Mouse (Mus musculus) liver, embryonic 14.5 days (tissue): ENCODE results near the gene Olfr874. TPM values are rescaled to one million over a fixed set of nuclear protein-coding genes. Genes with fewer than 3 reads are reported as not detected.

Experiments used
- ATAC-seq: fragments of 200-750 bp; cut with Nextera tagmentation; 2 replicates; pipeline ENCODE4 v1.8.0; 2017; ENCODE audit warnings: moderate number of reproducible peaks, mild to moderate bottlenecking, moderate library complexity; ENCODE audit not compliant: insufficient read depth
- DNase-seq, 3 experiments: peaks; one replicate each; pipeline ENCODE4 v3.0.0-alpha.2; 2012 to 2013; ENCODE audit warnings: low read depth in 3 of 3, low spot score in 3 of 3
- H3K27ac ChIP-seq: fragments of 300-500 bp; sonication (generic); 2 replicates; pipeline ENCODE4 v1.5.1; 2014; ENCODE audit warnings: moderate library complexity, mild to moderate bottlenecking, control low read depth, inconsistent platforms
- H3K27me3 ChIP-seq: fragments of 300-500 bp; sonication (generic); 2 replicates; pipeline ENCODE4 v1.6.1; 2014; ENCODE audit warnings: mild to moderate bottlenecking, low read length, moderate library complexity; ENCODE audit not compliant: control insufficient read depth, insufficient read depth
- H3K36me3 ChIP-seq: fragments of 300-500 bp; sonication (generic); replicated peaks from 2 replicates; pipeline ENCODE4 v1.6.1; 2014; ENCODE audit warnings: low read depth; ENCODE audit not compliant: control insufficient read depth, insufficient read depth
- H3K4me1 ChIP-seq, 2 experiments: fragments of 200-500 bp in 1 of 2; fragments of 300-500 bp in 1 of 2; sonication (generic) in 1 of 2; replicated peaks; 2 replicates each; pipeline ENCODE4 v1.6.1; 2012 to 2014; ENCODE audit warnings: antibody characterized with exemption in 1 of 2, inconsistent platforms in 1 of 2, low read length in 1 of 2; ENCODE audit not compliant: control insufficient read depth in 2 of 2, insufficient read depth in 2 of 2
- H3K4me2 ChIP-seq: fragments of 300-500 bp; sonication (generic); 2 replicates; pipeline ENCODE4 v1.6.1; 2014; ENCODE audit warnings: low read depth, mild to moderate bottlenecking, control low read depth, moderate library complexity
- H3K4me3 ChIP-seq, 2 experiments: fragments of 200-500 bp in 1 of 2; fragments of 300-500 bp in 1 of 2; sonication (generic) in 1 of 2; 2 replicates each; pipeline ENCODE4 v1.5.1; 2012 to 2014; ENCODE audit warnings: low read depth in 2 of 2, low read length in 2 of 2, mild to moderate bottlenecking in 2 of 2, control low read depth in 1 of 2, inconsistent platforms in 1 of 2, moderate library complexity in 1 of 2; ENCODE audit not compliant: insufficient read depth in 1 of 2
- H3K9ac ChIP-seq: fragments of 300-500 bp; sonication (generic); replicated peaks from 2 replicates; pipeline ENCODE4 v1.6.1; 2014; ENCODE audit warnings: mild to moderate bottlenecking, control low read depth, moderate library complexity
- H3K9me3 ChIP-seq: fragments of 300-500 bp; sonication (generic); 2 replicates; pipeline ENCODE4 v1.6.1; 2016; ENCODE audit warnings: low read length, mixed read lengths; ENCODE audit not compliant: control insufficient read depth
- CTCF ChIP-seq: IDR thresholded peaks from 2 replicates; pipeline ENCODE4 v1.5.1; 2016; ENCODE audit warnings: antibody characterized with exemption, low read depth, control low read depth
- EP300 ChIP-seq: IDR thresholded peaks from 2 replicates; pipeline ENCODE4 v1.6.1; 2016; ENCODE audit warnings: antibody characterized with exemption, low read depth
- WGBS: fragments of 180-500 bp; shearing (Covaris S2); extraction: QIAGEN DNeasy Blood & Tissue Kit; methylation state at CpG from one replicate; pipeline ENCODE4 v1.1.7; 2014; ENCODE audit not compliant: insufficient replicate concordance; 5-methylcytosine and 5-hydroxymethylcytosine counted together
- polyA plus RNA-seq, 2 experiments: library from polyadenylated mRNA; depleted of rRNA in 1 of 2; stranded (reverse) in 1 of 2; unstranded in 1 of 2; fragments of >200 nt; fragmentation: Nextera tagmentation in 1 of 2; extraction: Ambion mirVana in 1 of 2; gene quantifications; 2 replicates each; pipeline versions ENCODE4 v1.2.1 to v1.2.3; 2012 to 2014

Gene Olfr874
- polyA plus RNA-seq, 2 experiments = not detected

DNA sequence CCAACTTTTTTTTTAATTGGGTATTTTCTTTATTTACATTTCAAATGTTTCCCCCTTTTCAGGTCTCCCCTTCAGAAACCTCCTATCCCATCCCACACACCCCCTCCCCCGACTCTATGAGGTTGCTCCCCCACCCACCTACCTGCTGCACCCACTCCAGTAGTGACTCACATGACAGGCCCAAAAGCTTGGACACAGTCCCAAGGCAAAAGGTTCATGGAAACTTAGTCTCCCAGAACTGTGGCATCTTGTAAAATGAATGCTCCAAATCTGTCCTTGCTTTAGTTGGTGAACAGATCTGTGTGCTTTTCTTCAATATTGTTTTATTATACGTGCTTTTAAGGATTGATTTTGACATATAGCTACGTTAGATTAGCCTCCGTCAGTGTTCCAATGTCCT lies 7.1 kb downstream of the Olfr874 start:
- no peak for ATAC-seq
- no peaks in the 10 kb centered on the region for H3K27me3 ChIP-seq
- 45% methylated on average over 4 of the region's 4 CpGs for WGBS
- no peak overlapping the region for H3K4me3 ChIP-seq
- H3K4me2 ChIP-seq = no peak overlapping the region
- no peak for DNase-seq
- H3K9ac ChIP-seq = no peak overlapping the region
- H3K36me3 ChIP-seq = no peaks in the 10 kb centered on the region
- H3K27ac ChIP-seq = no peak overlapping the region
- no peaks in the 10 kb centered on the region for H3K4me1 ChIP-seq
- H3K9me3 ChIP-seq = no peaks in the 10 kb centered on the region
- TF ChIP-seq EP300 (no peak), CTCF (no peak)

DNA sequence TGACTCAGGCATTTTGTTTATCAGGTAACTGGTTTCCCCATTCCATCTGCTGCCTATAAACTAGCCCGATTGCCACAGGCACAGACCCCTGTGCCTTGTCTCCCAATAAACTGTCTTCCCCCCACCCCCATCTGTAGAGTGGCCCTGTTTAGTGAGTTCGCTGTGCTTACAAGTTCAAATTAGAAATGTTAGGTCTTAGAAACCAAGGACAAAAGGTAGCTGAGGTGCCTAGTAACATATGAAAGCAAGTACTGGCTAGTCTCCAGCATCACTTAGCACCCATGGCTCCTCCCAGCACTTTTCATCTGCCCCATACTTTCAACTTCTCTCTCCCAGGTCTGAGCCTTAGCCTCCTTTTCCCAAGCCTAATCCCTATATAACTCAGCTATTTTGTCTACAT lies 16.8 kb downstream of the Olfr874 start:
- TF ChIP-seq EP300 (no peak), CTCF (no peak)
- Histone ChIP-seq H3K9ac (no peak overlapping the region), H3K9me3 (no peaks in the 10 kb centered on the region), H3K4me2 (no peak overlapping the region), H3K4me3 (no peak overlapping the region), H3K27me3 (no peaks in the 10 kb centered on the region), H3K27ac (no peak overlapping the region), H3K36me3 (no peaks in the 10 kb centered on the region), H3K4me1 (no peaks in the 10 kb centered on the region)
- no peak for ATAC-seq
- DNase-seq = no peak
- 51% methylated on average over 2 of the region's 2 CpGs for WGBS

DNA sequence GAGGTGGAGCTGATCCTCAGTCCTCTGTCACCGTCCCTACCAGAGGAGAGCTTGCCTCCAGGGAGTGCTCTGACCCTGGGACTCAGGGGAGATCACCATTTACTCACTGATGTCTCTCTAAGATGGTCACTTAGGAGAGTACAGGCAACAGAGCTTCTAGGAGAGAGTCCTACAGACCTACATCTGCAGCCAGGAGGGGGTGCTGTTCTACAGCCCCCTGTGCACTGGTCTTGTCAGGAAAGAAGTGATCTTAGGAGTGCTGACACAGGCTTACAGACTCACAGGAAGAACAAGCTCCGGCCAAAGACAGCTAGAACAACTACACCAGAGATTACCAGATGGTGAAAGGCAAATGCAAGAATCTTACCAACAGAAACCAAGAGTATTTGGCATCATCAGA lies 17.6 kb downstream of the Olfr874 start:
- Histone ChIP-seq H3K4me2 (no peak overlapping the region), H3K4me1 (no peaks in the 10 kb centered on the region), H3K27me3 (no peaks in the 10 kb centered on the region), H3K27ac (no peak overlapping the region), H3K9ac (no peak overlapping the region), H3K36me3 (no peaks in the 10 kb centered on the region), H3K4me3 (no peak overlapping the region), H3K9me3 (no peaks in the 10 kb centered on the region)
- ATAC-seq (no peak), DNase-seq (no peak)
- TF ChIP-seq CTCF = peak; percentile 28; the same call in 1 of the 2 replicates
- TF ChIP-seq EP300 = no peak
- 35% methylated on average over 2 of the region's 2 CpGs for WGBS

DNA sequence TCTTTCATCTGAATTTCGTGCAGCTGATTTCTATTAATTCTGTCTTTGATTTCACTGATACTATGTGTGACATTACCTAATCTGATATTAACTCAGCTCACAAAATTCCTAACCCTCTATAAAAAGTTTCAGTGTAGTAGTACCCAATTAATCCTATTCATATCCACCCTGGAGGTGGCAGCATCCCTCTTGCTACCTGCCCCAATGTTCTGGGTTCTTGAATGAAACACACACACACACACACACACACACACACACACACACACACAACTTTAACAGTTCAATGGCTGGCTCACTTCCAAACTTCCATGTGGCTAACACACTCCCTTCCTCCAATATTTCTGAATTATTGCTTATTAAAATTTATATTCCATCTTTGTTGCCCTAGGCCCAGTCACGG lies 25.8 kb downstream of the Olfr874 start:
- Histone ChIP-seq H3K9me3 (no peaks in the 10 kb centered on the region), H3K4me3 (no peak overlapping the region), H3K9ac (no peak overlapping the region), H3K36me3 (no peaks in the 10 kb centered on the region), H3K4me1 (no peaks in the 10 kb centered on the region), H3K4me2 (no peak overlapping the region), H3K27ac (no peak overlapping the region), H3K27me3 (no peaks in the 10 kb centered on the region)
- DNase-seq = no peak
- WGBS = 33% methylated on average over 2 of the region's 2 CpGs
- TF ChIP-seq CTCF (no peak), EP300 (no peak)
- ATAC-seq = no peak

DNA sequence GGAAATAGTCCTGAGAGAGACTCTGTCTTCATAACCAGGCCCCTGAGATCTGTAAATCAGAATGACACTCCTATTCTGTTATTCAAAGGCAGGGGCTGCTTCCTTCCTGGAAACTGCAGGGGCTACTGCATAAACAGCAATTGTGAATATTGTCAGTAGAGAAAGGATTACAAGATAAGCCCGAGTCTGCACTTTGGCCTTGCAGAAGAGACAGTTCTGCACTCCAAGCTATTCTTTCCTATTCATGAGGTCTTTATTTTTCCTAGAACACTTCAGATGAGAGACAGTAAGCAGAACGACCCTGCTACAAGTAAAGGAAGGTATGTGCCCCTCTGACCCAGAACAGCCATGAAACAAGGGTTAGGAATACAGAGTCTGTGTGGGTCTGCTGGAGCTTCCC lies 26.9 kb downstream of the Olfr874 start, which contains the start of gene Olfr875:
TSS of gene Olfr875 (plus strand) at position 99 of the 400 bp plus-strand sequence.
- ATAC-seq (no peak), DNase-seq (no peak)
- H3K9ac ChIP-seq = no peak within 1 kb of the TSS
- H3K4me2 ChIP-seq = no peak within 1 kb of the TSS
- WGBS = 10% methylated on average over 2 of the region's 2 CpGs
- H3K4me3 ChIP-seq = no peak within 1 kb of the TSS
- H3K36me3 ChIP-seq = no peaks in the 10 kb centered on the region
- TF ChIP-seq EP300 = no peak
- no peak for TF ChIP-seq CTCF
- no peaks in the 10 kb centered on the region for H3K4me1 ChIP-seq
- no peaks in the 10 kb centered on the region for H3K27me3 ChIP-seq
- no peak within 1 kb of the TSS for H3K27ac ChIP-seq
- no peaks in the 10 kb centered on the region for H3K9me3 ChIP-seq
